Mouse (Mus musculus) erythroblast, embryonic 14.5 days (primary cell): ENCODE results near the gene Etv1.

Experiments
- GATA1 ChIP-seq: IDR thresholded peaks from 2 replicates; pipeline ENCODE4 v1.6.1; 2012; ENCODE audit warnings: low read length, inconsistent platforms, mixed read lengths
- TAL1 ChIP-seq: IDR thresholded peaks from 3 replicates; pipeline ENCODE4 v1.6.1; 2012; ENCODE audit warnings: low read length, inconsistent platforms, mixed read lengths

- TF ChIP-seq TAL1 (no peak), GATA1 (no peak)
Measured at GRCm38 (mm10) chr12:38788621-38789020, 9.4 kb downstream of the Etv1 start.
